Mouse (Mus musculus) G1E (cell line): Measurements from ENCODE around the gene Scnn1a. TPM values are rescaled to one million over a fixed set of nuclear protein-coding genes. Genes with fewer than 3 reads are reported as not detected.
"Not testable (repeated sequence)": the region's sequence is repeated elsewhere in the genome, so short reads cannot be mapped to it uniquely, and the experiment has no call there.

Experiments
- ATAC-seq: 2 replicates; pipeline ENCODE4 v1.8.0; 2016; ENCODE audit warnings: mild to moderate bottlenecking; ENCODE audit not compliant: insufficient number of reproducible peaks, poor library complexity, low FRiP score, severe bottlenecking; ENCODE audit errors: extremely low read depth
- DNase-seq: peaks from one replicate; pipeline ENCODE4 v3.0.0; 2012; ENCODE audit warnings: low spot score
- H3K27me3 ChIP-seq: 2 replicates; pipeline ENCODE4 v1.6.1; 2012; ENCODE audit warnings: mild to moderate bottlenecking, low read length, inconsistent platforms; ENCODE audit not compliant: insufficient read depth
- H3K36me3 ChIP-seq: replicated peaks from 2 replicates; pipeline ENCODE3; 2012; ENCODE audit warnings: mild to moderate bottlenecking, inconsistent platforms
- H3K4me1 ChIP-seq: 2 replicates; pipeline ENCODE4 v1.6.1; 2012; ENCODE audit warnings: low read depth, low read length, inconsistent platforms, mixed read lengths; ENCODE audit not compliant: insufficient read depth
- H3K4me3 ChIP-seq: 2 replicates; pipeline ENCODE4 v1.5.1; 2012; ENCODE audit warnings: low read depth, mild to moderate bottlenecking, inconsistent platforms, low read length, moderate library complexity, mixed read lengths
- H3K9me3 ChIP-seq: replicated peaks from 2 replicates; pipeline ENCODE4 v1.6.1; 2012; ENCODE audit warnings: inconsistent platforms
- CTCF ChIP-seq: IDR thresholded peaks from 2 replicates; pipeline ENCODE4 v1.5.1; 2012; ENCODE audit warnings: low read depth, low read length, inconsistent platforms, mixed read lengths
- GATA1 ChIP-seq: IDR thresholded peaks from 2 replicates; pipeline ENCODE4 v1.6.1; 2012; ENCODE audit warnings: borderline replicate concordance, low read length, inconsistent platforms, mixed read lengths
- GATA2 ChIP-seq: IDR thresholded peaks from 2 replicates; pipeline ENCODE4 v1.6.1; 2012; ENCODE audit warnings: low read depth, low read length, inconsistent platforms, borderline replicate concordance
- POLR2AphosphoS5 ChIP-seq: IDR thresholded peaks from 2 replicates; pipeline ENCODE4 v1.6.1; 2012; ENCODE audit warnings: low read depth, low read length, inconsistent platforms; ENCODE audit not compliant: insufficient replicate concordance
- TAL1 ChIP-seq: conservative IDR thresholded peaks from 2 replicates; pipeline ENCODE4 v1.6.1; 2012; ENCODE audit warnings: low read depth, low read length, inconsistent platforms, mixed read lengths
- polyA plus RNA-seq: library from polyadenylated mRNA; stranded (reverse); fragments of >175 nt; gene quantifications from 2 replicates; pipeline ENCODE4 v1.2.3, GENCODE M21; 2012
- total RNA-seq, 2 experiments: library from RNA; stranded (forward) in 1 of 2; stranded (reverse) in 1 of 2; fragments of 200-1000 nt in 1 of 2; fragments of >200 nt in 1 of 2; fragmentation: Nextera tagmentation in 1 of 2; gene quantifications; 2 replicates each; pipeline ENCODE4 v1.2.3; 2014 to 2017

Gene Scnn1a
- total RNA-seq (2014; fragmentation: Nextera tagmentation) (not detected in 2 replicates), total RNA-seq (2017) (0.06 and 0.16 TPM in 2 replicates), polyA plus RNA-seq (0.01 TPM in 1 of 2 replicates, not detected in the other)

GRCm38 (mm10) chr6:125320323-125320722 lies at the start of gene Scnn1a:
TSS of gene Scnn1a (plus strand) at chr6:125320659.
- Histone ChIP-seq H3K27me3 (no peaks in the 10 kb centered on the region; the same call in 1 of the 2 replicates), H3K4me3 (no peak within 1 kb of the TSS), H3K9me3 (peaks cover 26% of the 10 kb centered on the region), H3K36me3 (no peaks in the 10 kb centered on the region), H3K4me1 (no peaks in the 10 kb centered on the region)
- DNase-seq (no peak), ATAC-seq (no peak)
- no peak for TF ChIP-seq POLR2AphosphoS5
- TF ChIP-seq GATA2, result no peak
- no peak for TF ChIP-seq GATA1
- no peak for TF ChIP-seq TAL1
- no peak for TF ChIP-seq CTCF

GRCm38 (mm10) chr6:125271455-125272227 lies 48.8 kb upstream of the Scnn1a start:
- peak overlapping the region; percentile 36; the same call in 1 of the 2 replicates for H3K4me3 ChIP-seq
- no peak for TF ChIP-seq TAL1
- peak; percentile 37; the same call in 1 of the 2 replicates for TF ChIP-seq CTCF
- TF ChIP-seq GATA2, result no peak

GRCm38 (mm10) chr6:125272228-125272785 lies 48.2 kb upstream of the Scnn1a start:
- Histone ChIP-seq H3K27me3 (peaks cover 10% of the 10 kb centered on the region; the same call in 1 of the 2 replicates), H3K36me3 (no peaks in the 10 kb centered on the region), H3K4me1 (peaks cover 20% of the 10 kb centered on the region), H3K4me3 (no peak overlapping the region), H3K9me3 (no peaks in the 10 kb centered on the region)
- TF ChIP-seq POLR2AphosphoS5 (no peak), GATA1 (no peak)
- ATAC-seq, result no peak
- DNase-seq, result no peak

More at GRCm38 (mm10) chr6:125271455-125272227, 48.8 kb upstream of the Scnn1a start:
- Histone ChIP-seq H3K27me3 (peaks cover 9% of the 10 kb centered on the region; the same call in 1 of the 2 replicates), H3K4me1 (peaks cover 20% of the 10 kb centered on the region), H3K9me3 (no peaks in the 10 kb centered on the region), H3K36me3 (no peaks in the 10 kb centered on the region)
- ATAC-seq, result peak; percentile 81
- DNase-seq, result peak; percentile 76

- H3K4me1 ChIP-seq, result peaks cover 20% of the 10 kb centered on the region
- H3K4me3 ChIP-seq, result no peak overlapping the region
- no peak for ATAC-seq
- no peak for DNase-seq
- no peaks in the 10 kb centered on the region for H3K9me3 ChIP-seq
- TF ChIP-seq TAL1 (no peak), GATA1 (no peak), CTCF (no peak), POLR2AphosphoS5 (no peak), GATA2 (no peak)
- H3K27me3 ChIP-seq, result peaks cover 7% of the 10 kb centered on the region; the same call in 1 of the 2 replicates
- no peaks in the 10 kb centered on the region for H3K36me3 ChIP-seq
Measured at GRCm38 (mm10) chr6:125274841-125275563, 45.5 kb upstream of the Scnn1a start.

- no peak overlapping the region for H3K4me3 ChIP-seq
- peaks cover 3% of the 10 kb centered on the region; the same call in 1 of the 2 replicates for H3K27me3 ChIP-seq
- ATAC-seq (no peak), DNase-seq (no peak)
- H3K4me1 ChIP-seq, result no peaks in the 10 kb centered on the region
- H3K9me3 ChIP-seq, result no peaks in the 10 kb centered on the region
- no peaks in the 10 kb centered on the region for H3K36me3 ChIP-seq
- no peak for TF ChIP-seq GATA2
- TF ChIP-seq TAL1, result no peak
- no peak for TF ChIP-seq CTCF
- no peak for TF ChIP-seq GATA1
- no peak for TF ChIP-seq POLR2AphosphoS5
Measured at GRCm38 (mm10) chr6:125279729-125280128, 40.7 kb upstream of the Scnn1a start.

GRCm38 (mm10) chr6:125282721-125283120 lies 37.7 kb upstream of the Scnn1a start:
- not testable (repeated sequence) for H3K36me3 ChIP-seq, ATAC-seq, H3K27me3 ChIP-seq, H3K9me3 ChIP-seq, H3K4me3 ChIP-seq, H3K4me1 ChIP-seq, DNase-seq
